Mouse (Mus musculus) cortical plate, adult 2 months (tissue): ENCODE measurements at regions not wholly inside any gene's neighbourhood (a gene's known extent, or its start where the extent isn't known, plus 50 kb on each side); places are given as distances from the start of the nearest gene placed in this dataset.

ENCODE experiments used
- CTCF ChIP-seq: fragments of 200-500 bp; IDR thresholded peaks from 2 replicates; pipeline ENCODE4 v1.5.1; 2011; ENCODE audit warnings: mild to moderate bottlenecking, control low read depth, low read length; ENCODE audit not compliant: insufficient read depth; ENCODE audit errors: extremely low read depth
- POLR2A ChIP-seq: fragments of 200-500 bp; IDR thresholded peaks from 2 replicates; pipeline ENCODE4 v1.6.1; 2011; ENCODE audit warnings: mild to moderate bottlenecking, low read length, control low read depth; ENCODE audit not compliant: insufficient read depth; ENCODE audit errors: extremely low read depth

- TF ChIP-seq POLR2A (no peak), CTCF (no peak)
Measured at GRCm38 (mm10) chr6:51266721-51267120, 165.7 kb upstream of the Nfe2l3 start.
